Comparison of ENCODE assay signal across 7 mouse cellular contexts in the genomic region with DNA sequence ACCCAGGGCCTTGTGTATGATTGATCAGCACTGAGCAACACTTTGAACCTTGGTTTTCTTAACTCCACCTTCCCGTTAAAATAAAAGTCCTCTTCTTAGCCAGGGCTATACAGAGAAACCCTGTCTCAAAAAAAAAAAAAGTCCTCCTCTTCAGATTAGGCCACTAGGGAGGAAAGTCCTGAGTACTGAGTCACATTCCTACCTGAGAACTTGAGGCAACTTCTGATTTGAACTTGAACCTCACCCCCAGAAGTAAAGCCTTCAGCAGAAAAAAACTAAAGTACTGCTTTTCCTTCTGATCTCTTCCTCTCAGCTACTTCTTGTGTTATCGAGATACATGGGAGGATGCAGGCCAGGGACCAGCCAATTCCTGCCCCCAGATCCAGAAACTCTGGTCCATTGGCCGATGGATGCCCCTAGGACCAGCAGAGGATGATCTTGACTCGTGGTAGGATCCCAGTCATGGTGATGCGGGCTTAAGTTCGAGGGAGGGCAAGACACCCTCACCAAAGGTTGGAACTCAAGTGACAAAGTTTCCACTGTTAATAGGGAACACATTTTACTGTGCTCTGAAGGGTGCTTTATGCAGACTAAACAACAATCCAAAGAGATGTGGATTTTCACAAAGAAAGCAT. TPM values are rescaled to one million over a fixed set of nuclear protein-coding genes. Genes with fewer than 3 reads are reported as not detected.
DNase-seq lines count a peak whose midpoint lies in the region; ATAC-seq and TF ChIP-seq lines count a peak whose summit lies in the region.

No protein-coding gene starts in this region.

- no peak overlapping the region for H3K9ac ChIP-seq in lung, postnatal 0 days (replicated peaks; ENCODE audit: low read depth)
- H3K9ac ChIP-seq in forebrain, embryonic 11.5 days (ENCODE audit: low read length), result no peak overlapping the region
- peak overlapping the region; percentile 85 for H3K9ac ChIP-seq in limb, embryonic 13.5 days
- no peak overlapping the region for H3K9ac ChIP-seq in stomach, embryonic 15.5 days

- TF ChIP-seq EP300 in lung, postnatal 0 days (IDR thresholded peaks at IDR 0.05), result no peak

- no peaks in the 10 kb centered on the region for H3K9me3 ChIP-seq in lung, postnatal 0 days (ENCODE audit: low read length)
- no peaks in the 10 kb centered on the region for H3K9me3 ChIP-seq in forebrain, embryonic 11.5 days (ENCODE audit: control insufficient read depth, low read length)
- no peaks in the 10 kb centered on the region for H3K9me3 ChIP-seq in limb, embryonic 13.5 days
- no peaks in the 10 kb centered on the region for H3K9me3 ChIP-seq in stomach, embryonic 15.5 days

- no peaks in the 10 kb centered on the region for H3K27me3 ChIP-seq in lung, postnatal 0 days (replicated peaks; ENCODE audit: insufficient read depth, low read length)
- H3K27me3 ChIP-seq in forebrain, embryonic 11.5 days (ENCODE audit: control insufficient read depth, insufficient read depth, low read length), result peaks cover 26% of the 10 kb centered on the region
- H3K27me3 ChIP-seq in limb, embryonic 13.5 days, result 0 out of 2 replicates have a peak, but pooled peaks cover 12% of the 10 kb centered on the region
- no peaks in the 10 kb centered on the region for H3K27me3 ChIP-seq in stomach, embryonic 15.5 days (replicated peaks)

- H3K4me2 ChIP-seq in lung, postnatal 0 days (replicated peaks; ENCODE audit: low read depth, low read length), result no peak overlapping the region; the same call in 1 of the 2 replicates
- peak overlapping the region; percentile 82 for H3K4me2 ChIP-seq in forebrain, embryonic 11.5 days (ENCODE audit: low read depth, low read length, severe bottlenecking)
- H3K4me2 ChIP-seq in limb, embryonic 13.5 days (replicated peaks), result peak overlapping the region; percentile 91
- peak overlapping the region; percentile 85 for H3K4me2 ChIP-seq in stomach, embryonic 15.5 days

- no peak overlapping the region for H3K27ac ChIP-seq in lung, postnatal 0 days (ENCODE audit: low read length)
- no peak overlapping the region for H3K27ac ChIP-seq in forebrain, embryonic 11.5 days (ENCODE audit: low read depth, low read length)
- H3K27ac ChIP-seq in limb, embryonic 13.5 days, result no peak overlapping the region
- H3K27ac ChIP-seq in stomach, embryonic 15.5 days, result no peak overlapping the region

- 0 out of 2 replicates have a peak, but pooled peaks cover 6% of the 10 kb centered on the region for H3K36me3 ChIP-seq in lung, postnatal 0 days (ENCODE audit: insufficient read depth, low read length)
- H3K36me3 ChIP-seq in forebrain, embryonic 11.5 days (ENCODE audit: control insufficient read depth, insufficient read depth, low read length), result no peaks in the 10 kb centered on the region; the same call in 1 of the 2 replicates
- peaks cover 36% of the 10 kb centered on the region for H3K36me3 ChIP-seq in limb, embryonic 13.5 days
- peaks cover 20% of the 10 kb centered on the region for H3K36me3 ChIP-seq in stomach, embryonic 15.5 days

- WGBS in lung, postnatal 0 days, result 64% methylated on average over 6 of the region's 6 CpGs
- 71% methylated on average over 6 of the region's 6 CpGs for WGBS in forebrain, embryonic 11.5 days
- whole genome bisulfite sequencing in limb, embryonic 13.5 days, result 71% methylated on average over 6 of the region's 6 CpGs
- 75% methylated on average over 6 of the region's 6 CpGs for WGBS in stomach, embryonic 15.5 days

- H3K4me3 ChIP-seq in lung, postnatal 0 days (ENCODE audit: low read depth, low read length), result no peak overlapping the region; the same call in 1 of the 2 replicates
- H3K4me3 ChIP-seq in forebrain, embryonic 11.5 days (ENCODE audit: low read depth, low read length), result no peak overlapping the region
- peak overlapping the region; percentile 67 for H3K4me3 ChIP-seq in limb, embryonic 13.5 days
- peak overlapping the region; percentile 58 for H3K4me3 ChIP-seq in stomach, embryonic 15.5 days (replicated peaks)

- no peak for TF ChIP-seq CTCF in lung, postnatal 0 days (IDR thresholded peaks at IDR 0.05)

- peak; percentile 32 for DNase-seq in lung, postnatal 0 days (ENCODE audit: low spot score)
- no peak for DNase-seq in lung, postnatal 25 days (ENCODE audit: low spot score)
- DNase-seq in forebrain, embryonic 11.5 days (ENCODE audit: low spot score), result no peak
- no peak for DNase-seq in adrenal gland, postnatal 4 days (ENCODE audit: low spot score in 2 of 2)

- no peak for ATAC-seq in lung, postnatal 0 days
- ATAC-seq in forebrain, embryonic 11.5 days (replicated peaks; ENCODE audit: low FRiP score), result no peak
- ATAC-seq in limb, embryonic 13.5 days (ENCODE audit: low FRiP score, low read depth), result no peak
- ATAC-seq in stomach, embryonic 15.5 days (ENCODE audit: insufficient read depth, low FRiP score, low read depth), result no peak
- no peak for ATAC-seq in activated CD4-positive, CD25-positive, alpha-beta regulatory T cell, adult 4 months

- peaks cover 15% of the 10 kb centered on the region; the same call in 1 of the 2 replicates for H3K4me1 ChIP-seq in lung, postnatal 0 days (ENCODE audit: insufficient read depth, low read depth, low read length)
- H3K4me1 ChIP-seq in forebrain, embryonic 11.5 days (replicated peaks; ENCODE audit: control insufficient read depth, insufficient read depth, low read length), result peaks cover 18% of the 10 kb centered on the region
- H3K4me1 ChIP-seq in limb, embryonic 13.5 days, result peaks cover 51% of the 10 kb centered on the region
- peaks cover 31% of the 10 kb centered on the region for H3K4me1 ChIP-seq in stomach, embryonic 15.5 days

RNA-seq across cellular contexts. Expression of gene 1700067K01Rik, which starts 2.4 kb away (rescaled TPM):
- 0.63 and 1.0 TPM in 2 replicates for polyA plus RNA-seq in lung, postnatal 0 days (2015; fragmentation: Nextera tagmentation; extraction: Ambion mirVana)
- 0.87 and 0.90 TPM in 2 replicates for polyA plus RNA-seq in forebrain, embryonic 11.5 days (2014; fragmentation: Nextera tagmentation; extraction: Ambion mirVana)
- polyA plus RNA-seq in limb, embryonic 13.5 days (2015; fragmentation: Nextera tagmentation; extraction: Ambion mirVana), result 1.3 and 1.4 TPM in 2 replicates
- 0.53 and 0.68 TPM in 2 replicates for polyA plus RNA-seq in stomach, embryonic 15.5 days (2015; fragmentation: Nextera tagmentation; extraction: Ambion mirVana)
- under 1 TPM; 0.62 to 0.76 TPM for total RNA-seq in adrenal gland, postnatal 4 days (2021)
- under 1 TPM in 1 of 2 experiments, not detected in 1; 0.95 TPM for polyA plus RNA-seq in activated CD4-positive, CD25-positive, alpha-beta regulatory T cell, adult 4 months (2017; shearing (Covaris generic))

RNA-seq across cellular contexts. Expression of gene Samd1, which starts 6.3 kb away (rescaled TPM):
- 5.3 and 5.6 TPM in 2 replicates for polyA plus RNA-seq in lung, postnatal 0 days (2015; fragmentation: Nextera tagmentation; extraction: Ambion mirVana)
- polyA plus RNA-seq in forebrain, embryonic 11.5 days (2014; fragmentation: Nextera tagmentation; extraction: Ambion mirVana), result 12.3 and 16.8 TPM in 2 replicates
- polyA plus RNA-seq in limb, embryonic 13.5 days (2015; fragmentation: Nextera tagmentation; extraction: Ambion mirVana), result 12.3 and 12.4 TPM in 2 replicates
- polyA plus RNA-seq in stomach, embryonic 15.5 days (2015; fragmentation: Nextera tagmentation; extraction: Ambion mirVana), result 8.9 and 9.9 TPM in 2 replicates
- 10 to 100 TPM; 57.6 to 63.1 TPM for total RNA-seq in adrenal gland, postnatal 4 days (2021)
- polyA plus RNA-seq in activated CD4-positive, CD25-positive, alpha-beta regulatory T cell, adult 4 months (2017; shearing (Covaris generic)), result 1 to 10 TPM; 5.5 to 5.9 TPM

RNA-seq across cellular contexts. Expression of gene 2210011C24Rik, which starts 8.2 kb away (rescaled TPM):
- 51.0 and 70.4 TPM in 2 replicates for polyA plus RNA-seq in lung, postnatal 0 days (2015; fragmentation: Nextera tagmentation; extraction: Ambion mirVana)
- polyA plus RNA-seq in forebrain, embryonic 11.5 days (2014; fragmentation: Nextera tagmentation; extraction: Ambion mirVana), result 0.47 and 0.73 TPM in 2 replicates
- 0.22 and 0.31 TPM in 2 replicates for polyA plus RNA-seq in limb, embryonic 13.5 days (2015; fragmentation: Nextera tagmentation; extraction: Ambion mirVana)
- polyA plus RNA-seq in stomach, embryonic 15.5 days (2015; fragmentation: Nextera tagmentation; extraction: Ambion mirVana), result 0.67 and 1.0 TPM in 2 replicates
- total RNA-seq in adrenal gland, postnatal 4 days (2021), result 1 to 10 TPM in 1 of 2 experiments, under 1 TPM in 1; 0.31 to 1.5 TPM
- polyA plus RNA-seq in activated CD4-positive, CD25-positive, alpha-beta regulatory T cell, adult 4 months (2017; shearing (Covaris generic)), result 1 to 10 TPM in 1 of 2 experiments, under 1 TPM in 1; 0.83 to 1.1 TPM

RNA-seq across cellular contexts. Expression of gene Palm3, which starts 17.5 kb away (rescaled TPM):
- polyA plus RNA-seq in lung, postnatal 0 days (2015; fragmentation: Nextera tagmentation; extraction: Ambion mirVana), result 1.1 and 1.6 TPM in 2 replicates
- polyA plus RNA-seq in forebrain, embryonic 11.5 days (2014; fragmentation: Nextera tagmentation; extraction: Ambion mirVana), result 2.5 and 4.4 TPM in 2 replicates
- polyA plus RNA-seq in limb, embryonic 13.5 days (2015; fragmentation: Nextera tagmentation; extraction: Ambion mirVana), result 6.6 and 7.6 TPM in 2 replicates
- 6.6 and 6.7 TPM in 2 replicates for polyA plus RNA-seq in stomach, embryonic 15.5 days (2015; fragmentation: Nextera tagmentation; extraction: Ambion mirVana)
- total RNA-seq in adrenal gland, postnatal 4 days (2021), result 1 to 10 TPM; 1.1 to 6.0 TPM
- 1 to 10 TPM; 1.1 to 2.4 TPM for polyA plus RNA-seq in activated CD4-positive, CD25-positive, alpha-beta regulatory T cell, adult 4 months (2017; shearing (Covaris generic))

RNA-seq across cellular contexts. Expression of gene Prkaca, which starts 30.9 kb away (rescaled TPM):
- 93.8 and 94.9 TPM in 2 replicates for polyA plus RNA-seq in lung, postnatal 0 days (2015; fragmentation: Nextera tagmentation; extraction: Ambion mirVana)
- 171 and 189 TPM in 2 replicates for polyA plus RNA-seq in forebrain, embryonic 11.5 days (2014; fragmentation: Nextera tagmentation; extraction: Ambion mirVana)
- polyA plus RNA-seq in limb, embryonic 13.5 days (2015; fragmentation: Nextera tagmentation; extraction: Ambion mirVana), result 169 and 174 TPM in 2 replicates
- polyA plus RNA-seq in stomach, embryonic 15.5 days (2015; fragmentation: Nextera tagmentation; extraction: Ambion mirVana), result 113 and 125 TPM in 2 replicates
- total RNA-seq in adrenal gland, postnatal 4 days (2021), result 100 to 1,000 TPM; 225 to 237 TPM
- polyA plus RNA-seq in activated CD4-positive, CD25-positive, alpha-beta regulatory T cell, adult 4 months (2017; shearing (Covaris generic)), result 10 to 100 TPM; 18.9 to 22.0 TPM

Comparison
In these comparisons a context has a peak if more than half of its experiments do, and no peak if none do; other contexts are left out.
1. H3K4me3 ChIP-seq: peak in limb, embryonic 13.5 days (single experiment) and stomach, embryonic 15.5 days (single experiment); none in lung, postnatal 0 days (single experiment) and forebrain, embryonic 11.5 days (single experiment).
2. RNA of gene 2210011C24Rik, which starts 8.2 kb away (polyA plus RNA-seq): 51.0 to 70.4 TPM in lung, postnatal 0 days; 0.83 to 1.1 TPM in activated CD4-positive, CD25-positive, alpha-beta regulatory T cell, adult 4 months, 0.67 to 1.0 TPM in stomach, embryonic 15.5 days, 0.47 to 0.73 TPM in forebrain, embryonic 11.5 days and 0.22 to 0.31 TPM in limb, embryonic 13.5 days; every median in the first group is over 10 times any median in the second.